Mouse (Mus musculus) erythroblast, embryonic 14.5 days (primary cell): ENCODE measurements at regions not wholly inside any gene's neighbourhood (a gene's known extent, or its start where the extent isn't known, plus 50 kb on each side); places are given as distances from the start of the nearest gene placed in this dataset.

Experiments used
- H3K27me3 ChIP-seq: 2 replicates; pipeline ENCODE4 v1.6.1; 2012; ENCODE audit warnings: inconsistent platforms; ENCODE audit not compliant: control insufficient read depth
- H3K36me3 ChIP-seq: 2 replicates; pipeline ENCODE4 v1.6.1; 2012; ENCODE audit warnings: mild to moderate bottlenecking, inconsistent platforms; ENCODE audit not compliant: control insufficient read depth
- H3K4me1 ChIP-seq: 2 replicates; pipeline ENCODE4 v1.6.1; 2012; ENCODE audit warnings: inconsistent platforms; ENCODE audit not compliant: control insufficient read depth
- H3K4me3 ChIP-seq: replicated peaks from 2 replicates; pipeline ENCODE3; 2012; ENCODE audit warnings: moderate library complexity, mild to moderate bottlenecking, inconsistent platforms
- H3K9me3 ChIP-seq: 2 replicates; pipeline ENCODE4 v1.6.1; 2012; ENCODE audit warnings: low read length, inconsistent platforms, mixed read lengths; ENCODE audit not compliant: control insufficient read depth
- GATA1 ChIP-seq: IDR thresholded peaks from 2 replicates; pipeline ENCODE4 v1.6.1; 2012; ENCODE audit warnings: low read length, inconsistent platforms, mixed read lengths
- TAL1 ChIP-seq: IDR thresholded peaks from 3 replicates; pipeline ENCODE4 v1.6.1; 2012; ENCODE audit warnings: low read length, inconsistent platforms, mixed read lengths

- Histone ChIP-seq H3K36me3 (no peaks in the 10 kb centered on the region), H3K27me3 (no peaks in the 10 kb centered on the region)
These were observed 163.8 kb downstream of the Icos start for GRCm38 (mm10) chr1:61141592-61141930.

GRCm38 (mm10) chr1:61141952-61142351, 164.2 kb downstream of the Icos start:
- Histone ChIP-seq H3K4me3 (no peak overlapping the region), H3K4me1 (no peaks in the 10 kb centered on the region), H3K36me3 (no peaks in the 10 kb centered on the region), H3K9me3 (no peaks in the 10 kb centered on the region), H3K27me3 (no peaks in the 10 kb centered on the region)
- no peak for TF ChIP-seq TAL1
- TF ChIP-seq GATA1: no peak

More at GRCm38 (mm10) chr1:61141592-61141930, 163.8 kb downstream of the Icos start:
- Histone ChIP-seq H3K9me3 (no peaks in the 10 kb centered on the region), H3K4me3 (no peak overlapping the region), H3K4me1 (no peaks in the 10 kb centered on the region)
- no peak for TF ChIP-seq TAL1
- TF ChIP-seq GATA1: no peak

GRCm38 (mm10) chr1:61143030-61143753, 165.5 kb downstream of the Icos start:
- Histone ChIP-seq H3K36me3 (no peaks in the 10 kb centered on the region), H3K9me3 (no peaks in the 10 kb centered on the region), H3K4me3 (no peak overlapping the region), H3K27me3 (no peaks in the 10 kb centered on the region), H3K4me1 (no peaks in the 10 kb centered on the region)
- TF ChIP-seq GATA1 (no peak), TAL1 (no peak)

- TF ChIP-seq GATA1: no peak
- TF ChIP-seq TAL1: no peak
- Histone ChIP-seq H3K27me3 (no peaks in the 10 kb centered on the region), H3K9me3 (no peaks in the 10 kb centered on the region), H3K4me3 (no peak overlapping the region), H3K36me3 (no peaks in the 10 kb centered on the region), H3K4me1 (no peaks in the 10 kb centered on the region)
These were observed 166.0 kb downstream of the Icos start for GRCm38 (mm10) chr1:61143754-61144066.

GRCm38 (mm10) chr1:61145013-61145412, 167.3 kb downstream of the Icos start:
- no peak overlapping the region for H3K4me3 ChIP-seq
- H3K9me3 ChIP-seq: no peaks in the 10 kb centered on the region
- no peaks in the 10 kb centered on the region for H3K4me1 ChIP-seq
- no peaks in the 10 kb centered on the region for H3K36me3 ChIP-seq
- TF ChIP-seq GATA1: no peak
- no peak for TF ChIP-seq TAL1
- H3K27me3 ChIP-seq: no peaks in the 10 kb centered on the region

GRCm38 (mm10) chr1:61145572-61145971, 167.8 kb downstream of the Icos start:
- no peaks in the 10 kb centered on the region for H3K27me3 ChIP-seq
- TF ChIP-seq GATA1: no peak
- TF ChIP-seq TAL1: no peak
- H3K36me3 ChIP-seq: no peaks in the 10 kb centered on the region
- no peak overlapping the region for H3K4me3 ChIP-seq
- no peaks in the 10 kb centered on the region for H3K9me3 ChIP-seq
- no peaks in the 10 kb centered on the region for H3K4me1 ChIP-seq

- Histone ChIP-seq H3K36me3 (no peaks in the 10 kb centered on the region), H3K27me3 (no peaks in the 10 kb centered on the region), H3K4me3 (no peak overlapping the region), H3K4me1 (no peaks in the 10 kb centered on the region), H3K9me3 (no peaks in the 10 kb centered on the region)
- TF ChIP-seq TAL1 (no peak), GATA1 (no peak)
These were observed 168.5 kb downstream of the Icos start for GRCm38 (mm10) chr1:61146222-61146723.

GRCm38 (mm10) chr1:61151742-61152141, 174.0 kb downstream of the Icos start:
- Histone ChIP-seq H3K36me3 (no peaks in the 10 kb centered on the region), H3K9me3 (no peaks in the 10 kb centered on the region), H3K4me3 (no peak overlapping the region), H3K27me3 (no peaks in the 10 kb centered on the region), H3K4me1 (no peaks in the 10 kb centered on the region)
- TF ChIP-seq TAL1 (no peak), GATA1 (no peak)

GRCm38 (mm10) chr1:61152157-61152556, 174.4 kb downstream of the Icos start:
- Histone ChIP-seq H3K36me3 (no peaks in the 10 kb centered on the region), H3K4me3 (no peak overlapping the region), H3K4me1 (no peaks in the 10 kb centered on the region), H3K9me3 (no peaks in the 10 kb centered on the region), H3K27me3 (no peaks in the 10 kb centered on the region)
- TF ChIP-seq TAL1: no peak

- Histone ChIP-seq H3K27me3 (no peaks in the 10 kb centered on the region), H3K4me3 (no peak overlapping the region), H3K36me3 (no peaks in the 10 kb centered on the region), H3K4me1 (no peaks in the 10 kb centered on the region), H3K9me3 (no peaks in the 10 kb centered on the region)
- TF ChIP-seq GATA1 (no peak), TAL1 (no peak)
These were observed 176.5 kb downstream of the Icos start for GRCm38 (mm10) chr1:61154216-61154615.
